Mouse (Mus musculus) lung, postnatal 0 days (tissue): ENCODE data around the gene Grk6.

Source experiments
- CTCF ChIP-seq: IDR thresholded peaks from 2 replicates; pipeline ENCODE4 v1.5.1; 2016; ENCODE audit warnings: antibody characterized with exemption, mild to moderate bottlenecking
- EP300 ChIP-seq: IDR thresholded peaks from 2 replicates; pipeline ENCODE4 v1.6.1; 2016; ENCODE audit warnings: antibody characterized with exemption, mild to moderate bottlenecking, control low read depth

GRCm38 (mm10) chr13:55403266-55403665, 41.6 kb upstream of the Grk6 start:
- no peak for TF ChIP-seq CTCF
- no peak for TF ChIP-seq EP300
